Mouse (Mus musculus): Measurements from ENCODE around the gene Dennd6b.

GRCm38 (mm10) chr15:89137378-89138045 lies 58.8 kb downstream of the Dennd6b start:
- TF ChIP-seq MEF2A (IDR thresholded peaks at IDR 0.05; ENCODE audit: borderline replicate concordance, low read depth, low read length) (no peak), POLR2A (IDR thresholded peaks at IDR 0.05; ENCODE audit: low read depth, low read length) (no peak), CTCF (conservative IDR thresholded peaks at IDR 0.05 in 1 of 2, IDR thresholded peaks at IDR 0.05 in 1 of 2; ENCODE audit: low read depth in 2 of 2, low read length in 2 of 2) (no peak), MAFK (IDR thresholded peaks at IDR 0.05; ENCODE audit: insufficient replicate concordance, low read length) (no peak), ZNF384 (IDR thresholded peaks at IDR 0.05; ENCODE audit: low read depth, low read length) (no peak), HCFC1 (IDR thresholded peaks at IDR 0.05; ENCODE audit: low read depth, low read length) (no peak), ZMIZ1 (IDR thresholded peaks at IDR 0.05; ENCODE audit: low read depth, low read length) (no peak), GABPA (IDR thresholded peaks at IDR 0.05; ENCODE audit: insufficient replicate concordance, low read depth, low read length) (no peak), SMC3 (IDR thresholded peaks at IDR 0.05; ENCODE audit: low read depth, low read length) (no peak), UBTF (IDR thresholded peaks at IDR 0.05; ENCODE audit: low read depth, low read length) (no peak), PAX5 (IDR thresholded peaks at IDR 0.05; ENCODE audit: low read length) (no peak), CHD1 (IDR thresholded peaks at IDR 0.05; ENCODE audit: low read depth, low read length) (no peak), RCOR1 (conservative IDR thresholded peaks at IDR 0.05; ENCODE audit: low read depth, low read length) (no peak), ZC3H11A (IDR thresholded peaks at IDR 0.05; ENCODE audit: low read depth, low read length) (no peak)

Measured in CH12.LX (cell line).